In genomic region chr6:15163508-15164053, GRCm38 (mm10) we compare ENCODE assay signal across 9 mouse cellular contexts.
A peak's percentile ranks its signal among the peaks of the same experiment; 100 is the strongest.
DNase-seq lines count a peak whose midpoint lies in the region; ATAC-seq and TF ChIP-seq lines count a peak whose summit lies in the region.
"Had no signal": no experiment of that assay in that cellular context is flagged by ENCODE, and none has a peak within 500 bp of the region (broad histone marks: within the 10 kb centered on the region; RNA-seq: fewer than 3 reads in every experiment).

No protein-coding gene starts in this region.

- no peak for ATAC-seq in kidney, postnatal 0 days (replicated peaks; ENCODE audit: low FRiP score, low read depth)
- no peak for ATAC-seq in kidney, embryonic 15.5 days (replicated peaks; ENCODE audit: low FRiP score)

- H3K4me2 ChIP-seq in kidney, postnatal 0 days (ENCODE audit: low read length): no peak overlapping the region
- H3K4me2 ChIP-seq in kidney, embryonic 15.5 days: no peak overlapping the region
- H3K4me2 ChIP-seq: limb, embryonic 15.5 days had no signal

- WGBS in kidney, postnatal 0 days: 83% methylated on average over 2 of the region's 2 CpGs
- 86% methylated on average over 2 of the region's 2 CpGs for WGBS in kidney, embryonic 15.5 days

- no peaks in the 10 kb centered on the region for H3K36me3 ChIP-seq in kidney, postnatal 0 days (ENCODE audit: insufficient read depth, low read length)
- H3K36me3 ChIP-seq in kidney, embryonic 15.5 days: no peaks in the 10 kb centered on the region
- H3K36me3 ChIP-seq: limb, embryonic 15.5 days had no signal

- no peak overlapping the region for H3K9ac ChIP-seq in kidney, postnatal 0 days (ENCODE audit: low read depth, low read length)
- H3K9ac ChIP-seq in kidney, embryonic 15.5 days: no peak overlapping the region
- H3K9ac ChIP-seq: limb, embryonic 15.5 days had no signal

- peak; percentile 44 for TF ChIP-seq CTCF in kidney, postnatal 0 days (IDR thresholded peaks at IDR 0.05; ENCODE audit: low read depth)

- H3K9me3 ChIP-seq in kidney, postnatal 0 days (replicated peaks; ENCODE audit: low read length): no peaks in the 10 kb centered on the region
- H3K9me3 ChIP-seq in kidney, embryonic 15.5 days (replicated peaks): no peaks in the 10 kb centered on the region
- H3K9me3 ChIP-seq: limb, embryonic 15.5 days had no signal

- H3K4me1 ChIP-seq in kidney, postnatal 0 days (replicated peaks; ENCODE audit: insufficient read depth, low read length): no peaks in the 10 kb centered on the region
- H3K4me1 ChIP-seq in kidney, embryonic 15.5 days: no peaks in the 10 kb centered on the region
- H3K4me1 ChIP-seq: limb, embryonic 15.5 days had no signal

- H3K4me3 ChIP-seq in kidney, postnatal 0 days (replicated peaks; ENCODE audit: low read depth, low read length): no peak overlapping the region
- no peak overlapping the region for H3K4me3 ChIP-seq in kidney, embryonic 15.5 days (replicated peaks)
- H3K4me3 ChIP-seq: limb, embryonic 15.5 days had no signal

- DNase-seq in kidney, postnatal 0 days (ENCODE audit: low spot score): peak; percentile 16
- peak; percentile 29 for DNase-seq in 416B (ENCODE audit: low read depth)
- DNase-seq in CD4-positive, CD25-positive, alpha-beta regulatory T cell, adult 2 months (ENCODE audit: low read depth, low spot score): peak; percentile 49
- peak; percentile 6 for DNase-seq in c-Kit-positive CD71-positive TER-119-positive erythroid progenitor cells, embryonic 14.5 days (ENCODE audit: low spot score)
- no peak for DNase-seq in urinary bladder, postnatal 14 days (ENCODE audit: low spot score)
- no peak for DNase-seq in gastrocnemius, postnatal 4 days (ENCODE audit: low spot score in 2 of 2)
- DNase-seq in cerebellum, adult 18-20 months: no peak

- no peak overlapping the region for H3K27ac ChIP-seq in kidney, postnatal 0 days
- no peak overlapping the region for H3K27ac ChIP-seq in kidney, embryonic 15.5 days
- H3K27ac ChIP-seq: limb, embryonic 15.5 days had no signal

- no peaks in the 10 kb centered on the region for H3K27me3 ChIP-seq in kidney, postnatal 0 days (ENCODE audit: insufficient read depth, low read length)
- no peaks in the 10 kb centered on the region for H3K27me3 ChIP-seq in kidney, embryonic 15.5 days
- H3K27me3 ChIP-seq: limb, embryonic 15.5 days had no signal

Comparison
In these comparisons a context has a peak if more than half of its experiments do, and no peak if none do; other contexts are left out.
1. DNase-seq: peak in kidney, postnatal 0 days (single experiment), 416B (single experiment), CD4-positive, CD25-positive, alpha-beta regulatory T cell, adult 2 months (single experiment) and c-Kit-positive CD71-positive TER-119-positive erythroid progenitor cells, embryonic 14.5 days (single experiment); none in urinary bladder, postnatal 14 days (single experiment), gastrocnemius, postnatal 4 days (0 of 2) and cerebellum, adult 18-20 months (0 of 2).